Mouse (Mus musculus) limb, embryonic 11.5 days (tissue): Measurements from ENCODE around the gene Cpne8. TPM values are rescaled to one million over a fixed set of nuclear protein-coding genes. Genes with fewer than 3 reads are reported as not detected.

Experiments
- ATAC-seq: fragments of 200-750 bp; cut with Nextera tagmentation; 2 replicates; pipeline ENCODE4 v1.8.0; 2017; ENCODE audit warnings: low read depth; ENCODE audit not compliant: insufficient number of reproducible peaks, low FRiP score, low TSS enrichment
- DNase-seq: peaks from one replicate; pipeline ENCODE4 v3.0.0-alpha.2; 2015; ENCODE audit warnings: low spot score
- H3K27ac ChIP-seq: fragments of 300-500 bp; sonication (generic); replicated peaks from 2 replicates; pipeline ENCODE4 v1.5.1; 2014; ENCODE audit warnings: low read depth, mild to moderate bottlenecking, low read length
- H3K27me3 ChIP-seq: fragments of 300-500 bp; sonication (generic); 2 replicates; pipeline ENCODE4 v1.6.1; 2014; ENCODE audit warnings: mild to moderate bottlenecking, low read length, mixed read lengths; ENCODE audit not compliant: control insufficient read depth, insufficient read depth
- H3K36me3 ChIP-seq: fragments of 300-500 bp; sonication (generic); 2 replicates; pipeline ENCODE4 v1.6.1; 2014; ENCODE audit warnings: mild to moderate bottlenecking, low read length, moderate library complexity, mixed read lengths; ENCODE audit not compliant: control insufficient read depth, insufficient read depth
- H3K4me1 ChIP-seq: fragments of 300-500 bp; sonication (generic); 2 replicates; pipeline ENCODE4 v1.6.1; 2014; ENCODE audit warnings: low read length, mixed read lengths; ENCODE audit not compliant: control insufficient read depth, insufficient read depth
- H3K4me2 ChIP-seq: fragments of 300-500 bp; sonication (generic); 2 replicates; pipeline ENCODE4 v1.6.1; 2014; ENCODE audit warnings: low read depth, mild to moderate bottlenecking, moderate library complexity; ENCODE audit not compliant: severe bottlenecking
- H3K4me3 ChIP-seq: fragments of 300-500 bp; sonication (generic); 2 replicates; pipeline ENCODE4 v1.5.1; 2014; ENCODE audit warnings: low read depth, low read length
- H3K9ac ChIP-seq: fragments of 300-500 bp; sonication (generic); 2 replicates; pipeline ENCODE4 v1.6.1; 2014; ENCODE audit warnings: mild to moderate bottlenecking, low read length
- H3K9me3 ChIP-seq: fragments of 300-500 bp; sonication (generic); 2 replicates; pipeline ENCODE4 v1.6.1; 2016; ENCODE audit warnings: low read length; ENCODE audit not compliant: control insufficient read depth
- WGBS: fragments of 180-500 bp; shearing (Covaris S2); extraction: QIAGEN DNeasy Blood & Tissue Kit; methylation state at CpG from one replicate; pipeline ENCODE4 v1.1.7; 2014; 5-methylcytosine and 5-hydroxymethylcytosine counted together
- polyA plus RNA-seq: library from polyadenylated mRNA; unstranded; fragments of >200 nt; fragmentation: Nextera tagmentation; extraction: Ambion mirVana; gene quantifications from 2 replicates; pipeline ENCODE4 v1.2.1, GENCODE M21; 2014

Gene Cpne8
- 1.7 and 3.3 TPM in 2 replicates for polyA plus RNA-seq

GRCm38 (mm10) chr15:90678985-90679759, at the start of gene Cpne8:
Gene Cpne8, minus strand, starts transcription at chr15:90679432.
- under 1% methylated on average over 51 of the region's 56 CpGs for WGBS
- DNase-seq: peak; percentile 74
- H3K4me3 ChIP-seq: peak within 1 kb of the TSS; percentile 55

DNA sequence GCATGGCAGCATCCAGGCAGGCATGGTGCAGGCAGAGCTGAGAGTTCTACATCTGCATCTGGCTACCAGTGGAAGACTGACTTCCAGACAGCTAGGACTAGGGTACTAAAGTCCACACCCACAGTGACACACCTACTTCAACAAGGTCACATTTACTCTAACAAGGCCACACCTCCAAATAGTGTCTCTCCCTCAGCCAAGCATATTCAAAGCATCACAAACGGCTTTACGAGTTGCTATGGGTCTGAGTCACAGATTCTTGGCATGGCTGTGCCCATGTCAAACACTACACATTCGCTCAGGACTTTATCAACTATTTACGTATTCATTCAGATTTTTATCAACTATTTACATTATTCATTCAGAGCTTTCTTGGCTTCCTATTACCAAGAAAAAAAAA, 38.5 kb upstream of the Cpne8 start:
- Histone ChIP-seq H3K9ac (no peak overlapping the region), H3K4me1 (no peaks in the 10 kb centered on the region), H3K27me3 (no peaks in the 10 kb centered on the region), H3K9me3 (no peaks in the 10 kb centered on the region), H3K4me2 (no peak overlapping the region), H3K27ac (no peak overlapping the region), H3K4me3 (no peak overlapping the region), H3K36me3 (no peaks in the 10 kb centered on the region)
- 87% methylated on average over 4 of the region's 4 CpGs for WGBS
- ATAC-seq: no peak
- DNase-seq: no peak

More at GRCm38 (mm10) chr15:90678985-90679759, at the start of gene Cpne8:
- Histone ChIP-seq H3K4me1 (0 out of 2 replicates have a peak, but pooled peaks cover 3% of the 10 kb centered on the region), H3K27ac (no peak within 1 kb of the TSS), H3K27me3 (0 out of 2 replicates have a peak, but pooled peaks cover 2% of the 10 kb centered on the region), H3K4me2 (peak within 1 kb of the TSS; percentile 94), H3K36me3 (no peaks in the 10 kb centered on the region), H3K9ac (peak within 1 kb of the TSS; percentile 60), H3K9me3 (no peaks in the 10 kb centered on the region)
- peak; percentile 69 for ATAC-seq

- Histone ChIP-seq H3K4me3 (no peak overlapping the region), H3K27me3 (no peaks in the 10 kb centered on the region), H3K36me3 (no peaks in the 10 kb centered on the region), H3K4me2 (no peak overlapping the region), H3K9ac (no peak overlapping the region), H3K9me3 (no peaks in the 10 kb centered on the region), H3K27ac (no peak overlapping the region), H3K4me1 (no peaks in the 10 kb centered on the region)
- WGBS: 90% methylated on average over 7 of the region's 7 CpGs
- DNase-seq (no peak), ATAC-seq (no peak)
Observed at GRCm38 (mm10) chr15:90709296-90709695, 30.1 kb upstream of the Cpne8 start.

DNA sequence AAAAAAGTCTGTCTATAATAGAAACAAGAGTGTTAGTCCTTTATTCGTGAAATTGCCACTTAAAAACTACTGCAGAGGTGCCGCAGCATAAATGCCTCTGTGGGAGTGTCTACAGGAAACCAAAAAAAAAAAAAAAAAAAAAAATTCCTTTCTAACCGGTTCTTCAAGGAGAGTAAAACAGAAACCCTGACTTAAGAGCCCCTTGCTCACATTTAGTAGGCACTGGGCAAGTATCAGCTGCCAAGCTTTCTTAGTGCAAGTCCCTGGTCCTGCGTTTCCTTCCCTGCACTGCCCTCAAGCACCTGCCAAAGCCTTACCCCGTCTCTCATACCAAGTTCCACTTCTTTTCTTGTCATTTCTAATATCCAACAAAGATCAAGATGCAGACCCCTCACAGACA, 25.1 kb upstream of the Cpne8 start:
- DNase-seq (no peak), ATAC-seq (no peak)
- Histone ChIP-seq H3K9ac (no peak overlapping the region), H3K27me3 (no peaks in the 10 kb centered on the region), H3K36me3 (no peaks in the 10 kb centered on the region), H3K4me2 (no peak overlapping the region), H3K4me3 (no peak overlapping the region), H3K27ac (no peak overlapping the region), H3K4me1 (no peaks in the 10 kb centered on the region), H3K9me3 (no peaks in the 10 kb centered on the region)
- WGBS: 55% methylated on average over 5 of the region's 5 CpGs

- Histone ChIP-seq H3K36me3 (no peaks in the 10 kb centered on the region), H3K4me2 (no peak overlapping the region), H3K9ac (no peak overlapping the region), H3K27ac (no peak overlapping the region), H3K4me1 (no peaks in the 10 kb centered on the region), H3K27me3 (no peaks in the 10 kb centered on the region), H3K9me3 (no peaks in the 10 kb centered on the region), H3K4me3 (no peak overlapping the region)
- WGBS: 69% methylated on average over 11 of the region's 11 CpGs
- no peak for DNase-seq
- no peak for ATAC-seq
Observed at GRCm38 (mm10) chr15:90703502-90704232, 24.4 kb upstream of the Cpne8 start.

- Histone ChIP-seq H3K9me3 (no peaks in the 10 kb centered on the region; the same call in 1 of the 2 replicates), H3K27me3 (no peaks in the 10 kb centered on the region), H3K4me2 (no peak overlapping the region), H3K36me3 (no peaks in the 10 kb centered on the region), H3K27ac (no peak overlapping the region), H3K4me1 (no peaks in the 10 kb centered on the region), H3K4me3 (no peak overlapping the region), H3K9ac (no peak overlapping the region)
- ATAC-seq: no peak
- WGBS: 89% methylated on average over 6 of the region's 6 CpGs
- DNase-seq: no peak
Observed at GRCm38 (mm10) chr15:90686770-90687169, 7.5 kb upstream of the Cpne8 start.

GRCm38 (mm10) chr15:90679760-90680579, 738 bp upstream of the Cpne8 start:
- H3K4me3 ChIP-seq: peak overlapping the region; percentile 55
- no peaks in the 10 kb centered on the region for H3K36me3 ChIP-seq
- WGBS: 3% methylated on average over 36 of the region's 36 CpGs
- peak; percentile 85 for ATAC-seq
- peak overlapping the region; percentile 94 for H3K4me2 ChIP-seq
- H3K9ac ChIP-seq: peak overlapping the region; percentile 60
- no peak overlapping the region for H3K27ac ChIP-seq
- H3K4me1 ChIP-seq: 0 out of 2 replicates have a peak, but pooled peaks cover 3% of the 10 kb centered on the region
- H3K9me3 ChIP-seq: no peaks in the 10 kb centered on the region
- DNase-seq: peak; percentile 85
- H3K27me3 ChIP-seq: 0 out of 2 replicates have a peak, but pooled peaks cover 2% of the 10 kb centered on the region

DNA sequence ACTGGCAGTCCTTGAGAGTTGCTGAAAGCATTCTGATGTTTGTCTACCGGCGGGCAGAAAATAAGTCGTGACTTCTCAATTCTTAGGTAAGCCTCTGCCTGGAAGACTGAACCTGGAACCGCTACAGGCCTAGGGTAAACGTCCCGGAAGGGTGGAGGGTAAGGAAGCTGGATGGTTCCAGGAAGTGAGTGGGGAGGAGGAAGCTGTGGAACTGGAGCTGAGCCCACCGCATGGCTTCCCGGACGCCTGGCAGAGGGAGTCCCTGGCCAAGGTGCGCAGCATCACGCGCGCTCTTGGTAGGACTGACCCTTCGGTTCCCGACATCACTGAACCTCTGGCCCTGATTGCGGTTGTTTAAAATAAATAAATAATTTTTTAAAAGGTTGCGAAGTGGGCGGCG, 744 bp downstream of the Cpne8 start:
- WGBS: 6% methylated on average over 19 of the region's 19 CpGs

More for the DNA sequence above, 744 bp downstream of the Cpne8 start:
- Histone ChIP-seq H3K27ac (no peak overlapping the region), H3K4me3 (peak overlapping the region; percentile 55), H3K27me3 (0 out of 2 replicates have a peak, but pooled peaks cover 2% of the 10 kb centered on the region), H3K36me3 (no peaks in the 10 kb centered on the region), H3K9me3 (no peaks in the 10 kb centered on the region), H3K9ac (no peak overlapping the region), H3K4me2 (peak overlapping the region; percentile 94), H3K4me1 (0 out of 2 replicates have a peak, but pooled peaks cover 3% of the 10 kb centered on the region)
- ATAC-seq (no peak), DNase-seq (peak; percentile 44)
